ENCODE assay signal across 13 mouse cellular contexts in genomic region chr1:181286146-181286545, GRCm38 (mm10).
A peak's percentile ranks its signal among the peaks of the same experiment; 100 is the strongest.
DNase-seq lines count a peak whose midpoint lies in the region; ATAC-seq and TF ChIP-seq lines count a peak whose summit lies in the region.
"Had no signal": no experiment of that assay in that cellular context is flagged by ENCODE, and none has a peak within 500 bp of the region (broad histone marks: within the 10 kb centered on the region; RNA-seq: fewer than 3 reads in every experiment).

No protein-coding gene starts in this region.

- TF ChIP-seq CTCF in kidney, adult 2 months (conservative IDR thresholded peaks at IDR 0.05; ENCODE audit: insufficient read depth, insufficient read length, low read depth, low read length): no peak

- intact Hi-C loops in gastrocnemius, postnatal 36 days (cut with DNase I): no loop called here

- H3K9me3 ChIP-seq in limb, embryonic 10.5 days (replicated peaks): no peaks in the 10 kb centered on the region
- H3K9me3 ChIP-seq: G1E; neural tube, embryonic 13.5 days had no signal

- no peaks in the 10 kb centered on the region for H3K4me1 ChIP-seq in kidney, adult 2 months (ENCODE audit: control insufficient read depth, insufficient read depth, low read length)
- peaks cover 10% of the 10 kb centered on the region; the same call in 1 of the 2 replicates for H3K4me1 ChIP-seq in limb, embryonic 10.5 days

- H3K36me3 ChIP-seq in kidney, adult 2 months (ENCODE audit: control insufficient read depth, insufficient read depth, low read length): no peaks in the 10 kb centered on the region
- no peaks in the 10 kb centered on the region for H3K36me3 ChIP-seq in limb, embryonic 10.5 days
- H3K36me3 ChIP-seq: G1E; neural tube, embryonic 13.5 days had no signal

- no peak overlapping the region for H3K4me3 ChIP-seq in kidney, adult 2 months (ENCODE audit: insufficient read depth, low read depth, low read length)
- H3K4me3 ChIP-seq in limb, embryonic 10.5 days: no peak overlapping the region
- H3K4me3 ChIP-seq: heart, adult 2 months; megakaryocyte, embryonic 14.5 days; neural tube, embryonic 13.5 days had no signal

- ATAC-seq in activated CD4-positive, CD25-positive, alpha-beta regulatory T cell, adult 4 months: no peak

- peak; percentile 27 for DNase-seq in testis, postnatal 10 days (ENCODE audit: low spot score)
- no peak for DNase-seq in testis, postnatal 14 days (ENCODE audit: low spot score)
- peak; percentile 88 for DNase-seq in kidney, adult 2 months
- peak; percentile 27 for DNase-seq in limb, embryonic 10.5 days (ENCODE audit: low spot score)
- DNase-seq in right cerebral cortex, postnatal 14 days: no peak
- DNase-seq in gastrocnemius, postnatal 36 days: no peak
- DNase-seq: adrenal gland, postnatal 25 days; heart, adult 2 months; heart, postnatal 36 days had no signal

- no peak overlapping the region for H3K27ac ChIP-seq in kidney, adult 2 months (ENCODE audit: insufficient read depth, low read depth, low read length)
- H3K27ac ChIP-seq in limb, embryonic 10.5 days: peak overlapping the region; percentile 30; the same call in 1 of the 2 replicates
- H3K27ac ChIP-seq: heart, adult 2 months; neural tube, embryonic 13.5 days had no signal

- TF ChIP-seq POLR2A in kidney, adult 2 months (IDR thresholded peaks at IDR 0.05; ENCODE audit: low read depth, low read length): no peak

- WGBS in kidney, adult 2 months: 58% methylated on average over 5 of the region's 5 CpGs
- 74% methylated on average over 5 of the region's 5 CpGs for WGBS in limb, embryonic 10.5 days

- no peaks in the 10 kb centered on the region for H3K27me3 ChIP-seq in kidney, adult 2 months (replicated peaks; ENCODE audit: control insufficient read depth, insufficient read depth, low read length)
- H3K27me3 ChIP-seq in limb, embryonic 10.5 days (ENCODE audit: low read depth, poor library complexity, severe bottlenecking): no peaks in the 10 kb centered on the region
- H3K27me3 ChIP-seq: neural tube, embryonic 13.5 days had no signal

Comparison
In these comparisons a context has a peak if more than half of its experiments do, and no peak if none do; other contexts are left out.
1. DNase-seq: peak in testis, postnatal 10 days (single experiment), kidney, adult 2 months (single experiment) and limb, embryonic 10.5 days (single experiment); none in testis, postnatal 14 days (single experiment), right cerebral cortex, postnatal 14 days (single experiment) and gastrocnemius, postnatal 36 days (0 of 2).